Mouse (Mus musculus): ENCODE measurements around the gene Ndufs2. TPM values are rescaled to one million over a fixed set of nuclear protein-coding genes. Genes with fewer than 3 reads are reported as not detected.
A peak's percentile ranks its signal among the peaks of the same experiment; 100 is the strongest.

Gene Ndufs2
- total and polyA plus RNA-seq, 2 experiments, result 174 to 272 TPM

DNA sequence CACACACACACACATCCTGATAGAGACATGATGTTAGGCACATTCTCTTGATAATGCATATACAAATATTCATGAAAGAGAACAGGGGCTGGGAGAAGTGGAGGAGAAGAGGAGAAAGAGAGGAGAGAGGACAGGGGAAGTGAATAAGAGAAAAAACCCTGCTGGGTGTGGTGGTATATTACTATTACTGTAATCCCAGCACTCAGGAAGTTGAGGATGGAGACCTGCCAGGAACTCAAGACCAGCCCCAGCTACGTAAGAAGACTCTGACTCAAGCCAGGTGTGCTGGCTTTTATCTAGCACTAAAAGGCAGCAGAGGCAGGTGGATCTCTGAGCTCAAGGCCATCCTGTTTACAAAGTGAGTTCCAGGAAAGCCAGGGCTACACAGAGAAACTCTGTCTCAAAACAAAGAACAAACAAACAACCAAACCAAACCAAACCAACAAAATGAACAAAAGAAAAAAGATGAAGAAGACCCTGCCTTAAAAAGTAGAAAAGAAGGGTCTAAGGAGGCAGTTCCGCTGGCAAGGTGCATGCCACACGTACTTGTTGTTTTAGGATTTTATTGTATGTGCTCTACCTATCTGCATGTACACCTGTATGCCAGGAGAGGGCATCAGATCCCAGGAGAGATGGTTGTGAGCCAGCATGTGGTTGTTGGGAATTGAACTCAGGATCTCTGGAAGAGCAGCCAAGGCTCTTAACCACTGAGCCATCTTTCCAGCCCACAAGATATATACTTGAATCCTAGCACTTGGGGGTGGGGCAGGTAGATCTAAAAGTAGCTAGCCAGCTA is 12.7 kb upstream of the Ndufs2 start:
- Histone ChIP-seq H3K9ac (ENCODE audit: low read depth, low read length) (no peak overlapping the region), H3K79me2 (ENCODE audit: control insufficient read depth, insufficient read depth, low read length) (no peaks in the 10 kb centered on the region), H3K4me3 (ENCODE audit: insufficient read depth, low read depth, low read length) (no peak overlapping the region), H3K36me3 (ENCODE audit: control insufficient read depth, insufficient read depth, low read length) (no peaks in the 10 kb centered on the region), H3K4me1 (ENCODE audit: control insufficient read depth, insufficient read depth, low read length) (peaks cover 10% of the 10 kb centered on the region; the same call in 1 of the 2 replicates), H3K27ac (replicated peaks; ENCODE audit: insufficient read depth, low read depth, low read length) (no peak overlapping the region), H3K27me3 (ENCODE audit: control insufficient read depth, insufficient read depth, low read length) (no peaks in the 10 kb centered on the region)
- DNase-seq (ENCODE audit: extremely low read depth, low read depth, low spot score), result no peak
- 79% methylated on average over 3 of the region's 3 CpGs for WGBS
- TF ChIP-seq CTCF (IDR thresholded peaks at IDR 0.05; ENCODE audit: low read depth, low read length), result no peak; the same call in 1 of the 2 replicates
- no peak for TF ChIP-seq POLR2A (IDR thresholded peaks at IDR 0.05; ENCODE audit: extremely low read depth, insufficient read depth, low read length)

DNA sequence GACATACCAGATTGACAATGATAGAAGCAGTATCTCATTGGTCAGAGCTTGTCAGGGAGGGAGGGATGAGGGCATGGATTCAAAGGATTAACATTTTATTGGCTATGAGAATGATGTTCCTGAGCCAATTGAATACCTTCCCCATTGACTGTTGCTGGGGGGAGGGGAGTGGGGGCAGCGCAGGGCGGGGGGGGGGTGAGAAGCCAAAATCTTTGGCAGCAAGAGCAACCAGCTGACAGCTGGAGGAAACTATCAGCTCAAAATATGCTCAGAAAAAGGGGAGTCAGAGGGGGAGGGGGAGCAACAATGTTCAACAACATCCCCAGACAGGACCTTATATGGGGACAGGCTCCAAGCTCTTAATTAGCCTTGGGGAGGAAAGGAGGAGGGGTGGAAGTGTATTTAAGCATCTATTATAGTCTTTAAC is 12.0 kb upstream of the Ndufs2 start:
- TF ChIP-seq POLR2A (IDR thresholded peaks at IDR 0.05; ENCODE audit: extremely low read depth, insufficient read depth, low read length) (no peak), CTCF (IDR thresholded peaks at IDR 0.05; ENCODE audit: low read depth, low read length) (no peak)
- H3K27ac ChIP-seq (replicated peaks; ENCODE audit: insufficient read depth, low read depth, low read length), result no peak overlapping the region
- H3K27me3 ChIP-seq (ENCODE audit: control insufficient read depth, insufficient read depth, low read length), result no peaks in the 10 kb centered on the region
- no peak overlapping the region for H3K9ac ChIP-seq (ENCODE audit: low read depth, low read length)
- no peak overlapping the region for H3K4me3 ChIP-seq (ENCODE audit: insufficient read depth, low read depth, low read length)
- no peaks in the 10 kb centered on the region for H3K36me3 ChIP-seq (ENCODE audit: control insufficient read depth, insufficient read depth, low read length)
- no peaks in the 10 kb centered on the region for H3K79me2 ChIP-seq (ENCODE audit: control insufficient read depth, insufficient read depth, low read length)
- peaks cover 10% of the 10 kb centered on the region; the same call in 1 of the 2 replicates for H3K4me1 ChIP-seq (ENCODE audit: control insufficient read depth, insufficient read depth, low read length)
- 0% methylated on average over 2 of the region's 2 CpGs for WGBS
- peak; percentile 49 for DNase-seq (ENCODE audit: extremely low read depth, low read depth, low spot score)

DNA sequence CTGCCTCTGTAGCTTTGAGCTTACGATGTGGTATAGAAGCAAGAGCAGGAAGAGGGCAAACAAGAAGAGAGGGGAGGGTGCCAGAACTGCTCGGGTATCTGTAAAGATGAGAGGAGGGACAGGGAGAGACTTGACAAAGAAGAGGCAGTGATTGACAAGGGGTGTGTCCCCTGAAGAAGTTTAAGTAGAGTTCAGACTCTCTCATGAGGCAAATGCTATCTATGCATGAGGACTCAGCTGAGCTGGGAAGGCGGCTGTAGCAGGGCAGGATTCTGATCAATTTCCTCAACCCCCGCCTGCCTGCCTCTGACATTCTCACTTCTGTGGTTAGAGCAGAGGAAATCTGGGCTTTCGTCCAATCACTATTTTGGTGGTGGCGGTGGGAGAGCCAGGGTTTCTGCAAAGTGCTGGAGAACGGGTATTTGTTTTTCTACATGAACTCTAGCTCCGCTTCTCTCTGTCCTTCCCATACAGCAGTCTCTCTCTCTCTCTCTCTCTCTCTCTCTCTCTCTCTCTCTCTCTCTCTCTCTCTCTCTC is 11.5 kb upstream of the Ndufs2 start:
- peak; percentile 42 for DNase-seq (ENCODE audit: extremely low read depth, low read depth, low spot score)
- peak overlapping the region; percentile 63 for H3K27ac ChIP-seq (replicated peaks; ENCODE audit: insufficient read depth, low read depth, low read length)
- no peaks in the 10 kb centered on the region for H3K27me3 ChIP-seq (ENCODE audit: control insufficient read depth, insufficient read depth, low read length)
- peak overlapping the region; percentile 3; the same call in 1 of the 2 replicates for H3K9ac ChIP-seq (ENCODE audit: low read depth, low read length)
- no peaks in the 10 kb centered on the region for H3K36me3 ChIP-seq (ENCODE audit: control insufficient read depth, insufficient read depth, low read length)
- H3K4me3 ChIP-seq (ENCODE audit: insufficient read depth, low read depth, low read length), result no peak overlapping the region
- no peaks in the 10 kb centered on the region for H3K79me2 ChIP-seq (ENCODE audit: control insufficient read depth, insufficient read depth, low read length)
- H3K4me1 ChIP-seq (ENCODE audit: control insufficient read depth, insufficient read depth, low read length), result peaks cover 10% of the 10 kb centered on the region; the same call in 1 of the 2 replicates
- TF ChIP-seq POLR2A (IDR thresholded peaks at IDR 0.05; ENCODE audit: extremely low read depth, insufficient read depth, low read length), result no peak
- no peak for TF ChIP-seq CTCF (IDR thresholded peaks at IDR 0.05; ENCODE audit: low read depth, low read length)
- WGBS, result under 1% methylated on average over 8 of the region's 8 CpGs

DNA sequence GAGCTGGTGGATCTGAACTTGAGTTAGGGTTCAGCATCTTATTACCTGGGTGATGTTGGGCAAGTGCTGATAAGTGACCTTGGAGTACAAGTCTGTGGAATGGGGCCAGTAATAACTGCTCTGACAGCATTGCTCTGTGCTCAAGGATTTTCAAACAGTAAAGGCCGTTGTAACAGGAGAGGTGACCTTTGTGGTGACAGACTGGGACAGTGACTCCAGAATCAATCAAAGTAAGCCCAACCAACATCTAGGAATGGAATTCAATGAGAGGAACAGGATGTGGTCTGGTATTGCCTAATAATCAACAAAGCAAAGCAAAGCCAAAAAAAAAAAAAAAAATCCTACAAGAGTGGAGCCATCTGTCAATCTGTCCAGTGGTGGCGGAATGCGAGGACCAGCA is 9.1 kb upstream of the Ndufs2 start:
- no peak overlapping the region for H3K9ac ChIP-seq (ENCODE audit: low read depth, low read length)
- H3K4me3 ChIP-seq (ENCODE audit: insufficient read depth, low read depth, low read length), result no peak overlapping the region
- H3K79me2 ChIP-seq (ENCODE audit: control insufficient read depth, insufficient read depth, low read length), result no peaks in the 10 kb centered on the region
- no peaks in the 10 kb centered on the region for H3K36me3 ChIP-seq (ENCODE audit: control insufficient read depth, insufficient read depth, low read length)
- H3K27me3 ChIP-seq (ENCODE audit: control insufficient read depth, insufficient read depth, low read length), result no peaks in the 10 kb centered on the region
- H3K4me1 ChIP-seq (ENCODE audit: control insufficient read depth, insufficient read depth, low read length), result peaks cover 13% of the 10 kb centered on the region; the same call in 1 of the 2 replicates
- 0 out of 2 replicates have a peak overlapping the region, but pooled peaks have one; percentile 15 for H3K27ac ChIP-seq (replicated peaks; ENCODE audit: insufficient read depth, low read depth, low read length)
- no peak for TF ChIP-seq POLR2A (IDR thresholded peaks at IDR 0.05; ENCODE audit: extremely low read depth, insufficient read depth, low read length)
- TF ChIP-seq CTCF (IDR thresholded peaks at IDR 0.05; ENCODE audit: low read depth, low read length), result no peak
- 6% methylated on average over 3 of the region's 3 CpGs for WGBS
- peak; percentile 87 for DNase-seq (ENCODE audit: extremely low read depth, low read depth, low spot score)

DNA sequence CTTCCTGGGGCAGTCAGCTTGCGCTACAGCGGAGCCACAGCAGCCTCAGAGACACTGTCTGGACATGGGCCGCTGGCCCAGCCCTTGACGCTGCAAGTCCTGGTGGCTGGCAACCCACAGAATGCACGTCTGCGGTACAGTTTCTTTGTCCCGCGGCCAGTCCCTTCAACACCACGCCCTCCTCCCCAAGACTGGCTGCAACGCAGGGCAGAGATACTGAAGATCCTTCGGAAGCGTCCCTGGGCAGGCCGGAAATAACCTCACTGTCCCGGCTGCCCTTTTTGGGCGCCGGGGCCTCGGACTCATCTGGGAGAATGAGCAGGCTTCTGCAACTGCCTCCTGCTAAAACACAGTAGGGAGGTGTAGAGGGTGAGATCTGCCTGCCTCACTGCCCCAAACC is 7.7 kb upstream of the Ndufs2 start:
- H3K79me2 ChIP-seq (ENCODE audit: control insufficient read depth, insufficient read depth, low read length), result no peaks in the 10 kb centered on the region
- H3K36me3 ChIP-seq (ENCODE audit: control insufficient read depth, insufficient read depth, low read length), result no peaks in the 10 kb centered on the region
- peaks cover 13% of the 10 kb centered on the region; the same call in 1 of the 2 replicates for H3K4me1 ChIP-seq (ENCODE audit: control insufficient read depth, insufficient read depth, low read length)
- DNase-seq (ENCODE audit: extremely low read depth, low read depth, low spot score), result no peak
- H3K27ac ChIP-seq (replicated peaks; ENCODE audit: insufficient read depth, low read depth, low read length), result no peak overlapping the region
- H3K4me3 ChIP-seq (ENCODE audit: insufficient read depth, low read depth, low read length), result no peak overlapping the region
- TF ChIP-seq CTCF (IDR thresholded peaks at IDR 0.05; ENCODE audit: low read depth, low read length) (no peak), POLR2A (IDR thresholded peaks at IDR 0.05; ENCODE audit: extremely low read depth, insufficient read depth, low read length) (no peak)
- 83% methylated on average over 17 of the region's 17 CpGs for WGBS
- H3K27me3 ChIP-seq (ENCODE audit: control insufficient read depth, insufficient read depth, low read length), result no peaks in the 10 kb centered on the region
- H3K9ac ChIP-seq (ENCODE audit: low read depth, low read length), result no peak overlapping the region

Measured in liver, adult 2 months (tissue).